Mouse (Mus musculus): ENCODE measurements at regions not wholly inside any gene's neighbourhood (a gene's known extent, or its start where the extent isn't known, plus 50 kb on each side); places are given as distances from the start of the nearest gene placed in this dataset.

DNA sequence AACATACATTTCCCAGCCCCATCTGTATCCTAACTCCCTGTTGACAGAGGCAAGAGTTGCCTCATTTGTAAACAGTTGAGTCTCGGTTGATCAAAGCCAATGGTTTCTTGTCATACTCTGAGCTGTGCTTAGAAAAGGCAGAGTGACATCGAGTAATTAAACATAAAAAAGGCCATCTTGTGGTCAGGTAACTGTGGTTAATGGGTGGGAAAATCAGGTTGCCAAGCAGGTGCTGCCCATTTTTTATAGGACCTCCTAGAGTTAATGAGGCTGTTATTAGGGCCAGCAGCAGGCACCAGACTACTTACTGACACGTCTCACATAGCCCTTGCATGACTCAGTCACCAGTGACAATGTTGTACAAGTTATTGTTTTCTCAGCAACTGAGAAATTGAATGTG, 130.7 kb upstream of the Cxxc4 start:
- no peak for DNase-seq (ENCODE audit: low read depth, low spot score)

DNA sequence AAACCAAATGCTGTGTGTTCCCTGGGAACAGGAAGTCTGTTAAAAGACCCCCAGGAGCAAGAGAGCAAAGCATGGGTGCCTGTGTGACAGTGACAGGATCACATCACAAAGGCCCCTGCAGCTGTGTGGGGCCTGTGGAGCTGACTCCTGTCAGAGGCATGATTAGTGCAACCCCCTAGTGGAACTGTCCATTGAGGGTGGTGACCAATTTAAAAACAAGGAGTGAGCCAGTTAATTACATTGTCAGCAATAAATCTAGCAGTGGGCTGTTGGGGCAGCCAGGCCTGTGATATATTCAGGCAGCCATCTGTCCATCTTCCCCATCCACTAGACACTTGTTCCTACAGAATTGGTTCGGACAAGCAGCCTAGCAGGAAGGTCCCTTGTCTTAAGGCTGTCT, 121.8 kb upstream of the Cxxc4 start:
- DNase-seq (ENCODE audit: low read depth, low spot score) = no peak

DNA sequence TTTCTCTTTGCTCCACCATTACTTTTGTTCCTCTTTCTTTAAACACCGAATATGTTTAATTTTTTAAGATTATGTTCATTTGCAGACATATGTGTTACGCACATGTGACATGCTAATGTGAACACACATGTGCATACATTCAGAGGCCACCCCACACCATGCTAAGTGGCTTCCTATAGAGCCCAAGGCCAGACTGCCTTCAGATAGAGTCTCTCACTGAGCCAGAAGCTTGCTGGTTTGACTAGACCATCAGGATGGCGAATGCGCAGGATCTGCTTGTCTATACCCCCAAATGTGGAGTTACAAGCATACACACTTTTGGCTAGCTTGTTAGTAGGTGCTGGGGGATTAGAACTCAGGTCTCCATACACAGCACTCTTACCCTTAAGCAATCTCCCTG, 121.3 kb upstream of the Cxxc4 start:
- no peak for DNase-seq (ENCODE audit: low read depth, low spot score)

DNA sequence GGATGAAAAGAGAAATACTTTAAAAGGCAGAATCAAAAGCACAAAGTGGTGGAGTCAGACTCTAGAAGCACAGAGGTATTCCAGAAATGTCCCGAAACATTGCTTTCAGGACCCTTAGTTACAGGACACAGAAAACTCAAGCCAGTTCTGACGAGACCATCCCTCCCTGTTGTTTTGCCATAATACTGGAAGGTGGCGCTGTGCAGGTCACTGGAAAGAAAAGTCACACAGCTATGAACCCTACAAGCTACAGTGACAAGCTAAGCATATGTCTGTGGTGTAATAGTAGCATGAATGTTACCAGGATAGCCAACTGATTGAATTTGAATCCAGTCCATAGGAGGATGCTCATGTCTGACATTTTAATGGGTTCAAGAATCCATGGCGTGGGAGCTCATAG, 117.4 kb upstream of the Cxxc4 start:
- DNase-seq (ENCODE audit: low read depth, low spot score) = no peak

DNA sequence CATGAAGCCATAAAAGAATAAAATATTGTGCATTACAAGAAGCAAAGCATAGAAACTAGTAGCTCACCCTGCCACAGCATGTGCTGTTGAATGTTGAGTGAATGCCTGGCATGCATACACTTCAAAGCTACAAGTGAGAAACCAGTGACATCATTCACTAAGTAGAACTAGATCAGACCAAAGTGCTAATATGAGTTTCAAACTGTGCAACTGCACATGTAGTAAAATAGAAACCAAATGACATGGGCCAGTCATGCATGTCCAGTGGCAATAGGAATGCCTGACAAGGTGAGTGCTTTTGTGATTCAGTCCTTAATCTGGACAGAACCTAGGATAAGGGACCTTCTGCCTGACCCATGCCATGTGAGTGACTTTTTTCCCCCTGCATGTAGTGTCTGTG, 111.3 kb upstream of the Cxxc4 start:
- no peak for DNase-seq (ENCODE audit: low read depth, low spot score)

DNA sequence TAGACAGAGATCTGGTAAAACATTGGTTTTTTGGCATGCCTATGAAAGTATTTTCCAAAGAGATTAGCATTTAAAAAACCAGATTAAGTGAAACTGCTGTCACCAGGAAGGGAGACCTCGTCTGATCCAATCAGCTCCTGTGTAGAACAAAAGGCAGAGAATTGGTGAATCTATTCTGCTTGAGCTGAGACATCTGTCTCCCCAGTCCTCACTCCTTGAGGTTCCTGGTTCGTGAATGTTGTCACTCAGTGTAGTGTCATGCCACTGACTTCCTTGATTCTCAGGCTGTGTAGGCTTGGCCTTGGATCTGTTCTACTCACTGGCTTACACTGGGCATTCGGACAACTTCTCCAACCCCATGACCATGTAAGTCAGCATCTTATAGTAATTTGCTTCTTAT, 105.9 kb upstream of the Cxxc4 start:
- DNase-seq (ENCODE audit: low read depth, low spot score) = no peak

DNA sequence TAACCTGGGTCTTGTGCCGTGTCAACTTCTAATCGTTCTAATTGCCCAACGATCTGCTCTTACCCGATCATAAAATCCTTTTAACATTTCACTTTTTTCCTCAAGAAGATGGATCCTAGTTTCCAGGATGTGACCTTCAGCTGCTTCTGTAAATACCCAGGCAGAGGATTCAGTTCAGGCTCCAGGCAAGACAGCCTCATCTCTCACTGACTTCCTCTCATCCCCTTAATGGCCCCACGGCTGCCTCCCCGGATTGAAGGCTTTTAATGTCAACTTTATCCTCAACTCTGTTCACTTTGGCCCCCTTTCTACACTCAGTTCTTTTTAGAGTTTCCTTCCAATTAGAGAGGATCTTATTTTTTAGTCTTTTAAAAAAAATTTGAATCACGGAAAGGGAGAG, 91.0 kb upstream of the Cxxc4 start:
- no peak for DNase-seq (ENCODE audit: low read depth, low spot score)

DNA sequence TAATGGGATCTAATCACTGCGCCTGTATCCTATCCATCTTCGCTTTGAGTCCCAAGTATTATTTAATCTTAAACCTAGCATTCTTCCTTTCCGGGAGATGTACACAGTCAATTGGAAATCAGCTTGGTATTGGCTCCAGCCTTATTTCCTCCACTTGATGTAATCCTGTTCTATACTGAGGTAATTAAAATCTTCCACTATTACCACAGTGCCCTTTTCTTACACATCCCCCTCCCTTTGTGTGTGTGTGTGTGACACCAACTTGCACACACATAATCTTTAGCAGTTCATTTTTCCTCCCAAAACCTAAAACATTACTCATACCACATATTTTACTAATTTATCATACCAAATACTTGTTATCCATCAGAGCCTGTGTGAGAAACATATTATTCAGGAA, 90.3 kb upstream of the Cxxc4 start:
- DNase-seq (ENCODE audit: low read depth, low spot score) = no peak

DNA sequence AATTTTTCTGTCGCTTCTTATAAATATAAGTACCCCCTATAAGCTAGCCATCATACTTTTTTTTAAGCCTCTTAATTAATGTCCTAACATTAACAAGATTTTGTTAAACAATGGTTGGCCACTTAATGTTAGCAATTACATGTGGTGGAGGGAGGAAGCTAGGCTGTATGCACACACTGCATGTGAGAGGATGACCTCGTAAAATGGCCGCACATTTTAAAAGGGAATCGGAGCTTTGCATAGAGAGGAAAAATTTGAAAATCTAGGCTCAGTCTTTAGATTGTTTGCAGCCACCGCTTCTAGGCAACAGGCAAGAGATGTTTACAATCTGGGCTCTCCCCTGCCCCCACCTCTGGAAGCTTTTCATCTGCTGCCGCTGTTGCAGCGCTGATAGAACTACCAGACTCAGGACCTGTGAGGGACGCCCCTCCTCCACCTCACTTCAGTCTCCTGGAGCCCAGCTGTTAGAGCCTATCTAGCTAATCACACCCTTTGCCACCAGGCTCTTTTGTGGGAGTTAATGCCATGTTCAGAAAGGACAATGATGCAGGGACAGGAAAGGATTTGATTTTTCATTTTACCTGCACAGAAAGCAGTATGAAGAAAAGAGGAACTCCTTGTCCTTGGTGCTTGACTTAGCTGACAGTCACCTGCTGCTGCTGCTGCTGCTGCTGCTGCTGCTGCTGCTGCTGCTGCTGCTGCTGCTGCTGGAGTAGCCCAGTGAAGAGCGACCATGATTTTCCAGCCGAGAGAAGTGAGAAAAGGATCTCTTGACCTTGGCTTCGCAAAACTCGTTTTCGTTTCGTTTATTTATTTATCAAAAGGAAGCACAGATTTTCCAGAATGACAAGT, 89.7 kb upstream of the Cxxc4 start:
- no peak for DNase-seq (ENCODE audit: low read depth, low spot score)

DNA sequence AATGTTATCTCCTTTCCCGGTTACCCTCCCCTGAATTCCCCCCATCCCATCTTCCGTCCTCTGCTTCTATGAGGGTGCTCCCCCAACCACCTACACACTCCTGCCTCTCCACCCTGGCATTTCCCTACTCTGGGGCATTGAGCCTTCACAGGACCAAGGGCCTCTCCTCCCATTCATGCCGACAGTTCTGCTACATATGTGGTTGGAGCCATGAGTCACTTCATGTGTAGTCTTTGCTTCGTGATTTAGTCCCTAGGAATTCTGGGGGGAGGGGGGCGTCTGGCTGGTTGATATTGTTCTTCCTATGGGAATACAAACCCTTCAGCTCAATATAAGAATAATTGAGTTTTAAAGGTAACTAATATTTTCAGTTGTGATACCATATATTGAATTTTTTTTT, 74.0 kb upstream of the Cxxc4 start:
- no peak for DNase-seq (ENCODE audit: low read depth, low spot score)

DNA sequence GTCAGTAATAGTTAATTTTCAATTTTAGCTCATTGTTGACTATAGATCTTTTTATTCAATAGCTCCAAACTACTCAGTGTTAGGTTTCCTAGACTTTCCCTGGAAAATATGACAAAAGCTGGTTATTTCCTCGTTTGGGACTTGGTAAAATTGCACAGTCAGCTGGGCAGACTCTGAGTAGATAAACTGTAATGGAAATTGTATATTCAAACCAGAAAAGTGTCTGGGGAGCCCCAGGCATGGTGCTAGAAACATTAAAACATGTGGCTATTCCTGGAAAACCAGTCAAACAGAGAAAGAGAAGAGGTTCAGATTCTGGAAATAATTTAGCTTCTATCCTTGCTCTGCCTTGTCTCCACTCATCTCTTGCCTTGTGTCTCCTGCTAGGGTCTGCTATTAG, 66.4 kb upstream of the Cxxc4 start:
- DNase-seq (ENCODE audit: low read depth, low spot score) = no peak

DNA sequence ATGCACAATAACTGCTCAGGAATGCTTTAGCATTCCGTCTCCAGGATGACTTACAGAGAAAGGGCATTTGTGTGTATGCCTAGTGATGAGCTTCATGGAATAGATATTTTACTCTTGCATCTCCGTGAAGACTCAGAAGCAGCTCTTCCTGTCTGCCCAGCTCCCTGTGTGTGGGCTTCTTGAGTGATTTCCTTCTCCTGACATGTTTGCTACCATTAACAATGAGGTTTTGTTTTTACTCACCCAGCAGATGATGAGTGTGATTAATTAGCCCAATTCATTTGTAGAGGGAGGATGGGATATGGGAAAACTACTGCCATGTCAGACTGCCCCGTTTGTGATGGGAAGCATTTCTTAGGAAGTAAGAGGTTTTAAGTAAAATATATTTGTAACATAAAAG, 63.9 kb upstream of the Cxxc4 start:
- no peak for DNase-seq (ENCODE audit: low read depth, low spot score)

DNA sequence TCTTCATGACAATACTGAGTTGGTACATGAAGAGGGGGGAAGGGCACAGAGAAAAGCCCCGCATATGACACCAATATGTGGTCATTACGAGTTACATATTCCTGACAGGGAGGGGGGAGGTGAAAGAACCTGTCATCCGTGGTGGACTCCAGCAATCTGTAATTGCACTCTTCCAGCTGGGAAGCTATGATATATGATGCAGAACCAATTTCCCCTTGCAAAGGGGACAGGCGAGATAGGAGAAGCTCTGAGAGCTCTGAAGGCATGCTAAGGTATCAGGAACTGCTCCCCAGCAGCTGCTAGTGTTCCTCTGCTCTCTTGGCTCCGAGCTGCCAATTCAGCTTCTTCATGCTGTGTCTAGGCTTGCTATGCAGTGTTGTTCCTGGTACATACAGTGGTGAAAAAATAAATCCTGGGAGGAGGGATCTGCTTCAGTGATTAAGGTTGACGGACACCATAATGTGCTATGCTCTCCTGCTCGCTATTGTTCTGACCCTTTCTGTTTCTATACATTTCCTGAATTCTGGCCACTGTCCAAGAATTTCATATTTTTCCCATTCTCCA, 57.7 kb upstream of the Cxxc4 start:
- DNase-seq (ENCODE audit: low read depth, low spot score) = no peak

DNA sequence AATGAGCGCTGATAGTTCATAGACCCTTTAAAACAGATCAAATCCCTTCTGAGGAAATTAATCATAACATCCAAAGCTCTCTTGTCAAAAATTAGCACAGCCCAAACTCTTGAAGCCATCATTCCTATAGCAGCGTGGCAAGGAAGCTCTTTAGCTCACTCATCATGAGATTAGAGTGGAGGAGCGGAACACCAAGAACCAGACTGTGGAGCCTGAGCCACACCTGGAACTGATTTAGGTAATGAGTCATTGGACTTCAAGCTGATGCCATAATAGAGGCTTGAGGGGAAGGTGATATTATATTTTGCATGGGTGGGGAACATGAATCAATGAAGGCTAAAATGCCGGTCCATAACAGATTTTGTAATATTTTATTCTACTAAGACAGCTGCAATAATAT, 52.2 kb upstream of the Cxxc4 start:
- DNase-seq (ENCODE audit: low read depth, low spot score) = no peak
